Mouse (Mus musculus) liver, embryonic 14.5 days (tissue): ENCODE data around the gene Rrp15.

Experiments used
- CTCF ChIP-seq: IDR thresholded peaks from 2 replicates; pipeline ENCODE4 v1.5.1; 2016; ENCODE audit warnings: antibody characterized with exemption, low read depth, control low read depth
- EP300 ChIP-seq: IDR thresholded peaks from 2 replicates; pipeline ENCODE4 v1.6.1; 2016; ENCODE audit warnings: antibody characterized with exemption, low read depth

DNA sequence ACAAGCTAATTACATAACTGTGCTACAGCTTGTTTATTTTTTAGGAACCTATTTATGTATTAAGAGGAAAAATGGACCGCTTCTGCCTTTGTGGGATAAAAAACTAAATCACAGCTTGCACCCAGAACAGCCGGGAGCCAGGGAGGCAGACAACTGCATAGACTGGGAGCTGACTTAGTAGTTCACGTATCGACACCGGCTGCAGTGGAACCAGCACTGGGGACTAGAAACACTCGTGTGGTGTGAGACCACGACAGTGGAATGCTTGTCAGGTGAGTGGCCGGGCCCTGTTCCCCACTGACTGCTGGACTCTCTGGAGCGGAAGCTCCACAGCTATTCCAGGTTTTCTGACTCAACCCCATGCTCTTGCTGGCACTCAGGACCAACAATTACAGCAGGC lies 26.9 kb downstream of the Rrp15 start:
- TF ChIP-seq CTCF (no peak), EP300 (no peak)
